In genomic region chr10:96373481-96373880, GRCm38 (mm10) we compare ENCODE assay signal across 12 mouse cellular contexts.
DNase-seq lines count a peak whose midpoint lies in the region; ATAC-seq lines count a peak whose summit lies in the region.
"Had no signal": no experiment of that assay in that cellular context is flagged by ENCODE, and none has a peak within 500 bp of the region (broad histone marks: within the 10 kb centered on the region; RNA-seq: fewer than 3 reads in every experiment).

No protein-coding gene starts in this region.

- H3K36me3 ChIP-seq in hindbrain, embryonic 10.5 days = no peaks in the 10 kb centered on the region
- no peaks in the 10 kb centered on the region for H3K36me3 ChIP-seq in hindbrain, embryonic 11.5 days (ENCODE audit: control insufficient read depth, insufficient read depth, low read length)
- no peaks in the 10 kb centered on the region for H3K36me3 ChIP-seq in limb, embryonic 13.5 days
- no peaks in the 10 kb centered on the region for H3K36me3 ChIP-seq in forebrain, embryonic 10.5 days (replicated peaks)
- H3K36me3 ChIP-seq: embryonic facial prominence, embryonic 15.5 days; midbrain, embryonic 12.5 days had no signal

- H3K27ac ChIP-seq in hindbrain, embryonic 10.5 days = peak overlapping the region; percentile 50; the same call in 1 of the 2 replicates
- H3K27ac ChIP-seq in hindbrain, embryonic 11.5 days (ENCODE audit: low read depth, low read length) = no peak overlapping the region
- H3K27ac ChIP-seq in limb, embryonic 13.5 days = 0 out of 2 replicates have a peak overlapping the region, but pooled peaks have one; percentile 28
- H3K27ac ChIP-seq in forebrain, embryonic 10.5 days = no peak overlapping the region
- H3K27ac ChIP-seq: embryonic facial prominence, embryonic 15.5 days; midbrain, embryonic 12.5 days had no signal

- H3K27me3 ChIP-seq in hindbrain, embryonic 10.5 days (ENCODE audit: insufficient read depth, poor library complexity, severe bottlenecking) = no peaks in the 10 kb centered on the region
- H3K27me3 ChIP-seq in hindbrain, embryonic 11.5 days (ENCODE audit: control insufficient read depth, insufficient read depth, low read length) = no peaks in the 10 kb centered on the region
- no peaks in the 10 kb centered on the region for H3K27me3 ChIP-seq in limb, embryonic 13.5 days
- no peaks in the 10 kb centered on the region for H3K27me3 ChIP-seq in forebrain, embryonic 10.5 days (ENCODE audit: poor library complexity, severe bottlenecking)
- H3K27me3 ChIP-seq: embryonic facial prominence, embryonic 15.5 days; midbrain, embryonic 12.5 days had no signal

- DNase-seq in hindbrain, embryonic 10.5 days (ENCODE audit: low spot score) = no peak
- DNase-seq in hindbrain, embryonic 11.5 days (ENCODE audit: low spot score) = no peak
- DNase-seq in CD4-positive, CD25-positive, alpha-beta regulatory T cell, adult 2 months (ENCODE audit: low read depth, low spot score) = peak; percentile 77
- peak; percentile 42 to 69 for DNase-seq in spleen, postnatal 4 days (ENCODE audit: low spot score in 2 of 2)
- DNase-seq in kidney, postnatal 25 days = no peak
- DNase-seq in forebrain, embryonic 10.5 days (ENCODE audit: extremely low spot score, low spot score) = no peak
- no peak for DNase-seq in urinary bladder, postnatal 36 days (ENCODE audit: low spot score in 2 of 2)
- DNase-seq: cerebellum, adult 2 months; gastrocnemius, postnatal 36 days had no signal

- peaks cover 10% of the 10 kb centered on the region for H3K4me1 ChIP-seq in hindbrain, embryonic 10.5 days (replicated peaks)
- no peaks in the 10 kb centered on the region for H3K4me1 ChIP-seq in hindbrain, embryonic 11.5 days (replicated peaks; ENCODE audit: control insufficient read depth, insufficient read depth, low read length)
- H3K4me1 ChIP-seq in limb, embryonic 13.5 days = peaks cover 26% of the 10 kb centered on the region
- peaks cover 13% of the 10 kb centered on the region; the same call in 1 of the 2 replicates for H3K4me1 ChIP-seq in forebrain, embryonic 10.5 days

- no peak overlapping the region for H3K4me3 ChIP-seq in hindbrain, embryonic 10.5 days
- no peak overlapping the region for H3K4me3 ChIP-seq in hindbrain, embryonic 11.5 days (ENCODE audit: low read depth, low read length)
- H3K4me3 ChIP-seq in limb, embryonic 13.5 days = no peak overlapping the region
- H3K4me3 ChIP-seq in forebrain, embryonic 10.5 days = no peak overlapping the region
- H3K4me3 ChIP-seq: embryonic facial prominence, embryonic 15.5 days; midbrain, embryonic 12.5 days had no signal

- H3K9me3 ChIP-seq in hindbrain, embryonic 10.5 days = no peaks in the 10 kb centered on the region
- no peaks in the 10 kb centered on the region for H3K9me3 ChIP-seq in hindbrain, embryonic 11.5 days (ENCODE audit: control insufficient read depth, low read length)
- no peaks in the 10 kb centered on the region for H3K9me3 ChIP-seq in limb, embryonic 13.5 days
- H3K9me3 ChIP-seq in forebrain, embryonic 10.5 days = no peaks in the 10 kb centered on the region
- H3K9me3 ChIP-seq: embryonic facial prominence, embryonic 15.5 days; midbrain, embryonic 12.5 days had no signal

- no peak overlapping the region for H3K4me2 ChIP-seq in hindbrain, embryonic 11.5 days (replicated peaks; ENCODE audit: low read depth, low read length)
- H3K4me2 ChIP-seq in limb, embryonic 13.5 days (replicated peaks) = no peak overlapping the region
- H3K4me2 ChIP-seq: embryonic facial prominence, embryonic 15.5 days; midbrain, embryonic 12.5 days had no signal

- WGBS in hindbrain, embryonic 10.5 days = 56% methylated on average over 7 of the region's 7 CpGs
- WGBS in hindbrain, embryonic 11.5 days = 58% methylated on average over 7 of the region's 7 CpGs
- WGBS in limb, embryonic 13.5 days = 63% methylated on average over 7 of the region's 7 CpGs
- 71% methylated on average over 7 of the region's 7 CpGs for WGBS in forebrain, embryonic 10.5 days

- ATAC-seq in hindbrain, embryonic 11.5 days (ENCODE audit: low FRiP score) = no peak
- no peak for ATAC-seq in limb, embryonic 13.5 days (ENCODE audit: low FRiP score, low read depth)

- no peak overlapping the region for H3K9ac ChIP-seq in hindbrain, embryonic 11.5 days (ENCODE audit: low read depth, low read length)
- no peak overlapping the region for H3K9ac ChIP-seq in limb, embryonic 13.5 days
- H3K9ac ChIP-seq: embryonic facial prominence, embryonic 15.5 days; midbrain, embryonic 12.5 days had no signal

Comparison
In these comparisons a context has a peak if more than half of its experiments do, and no peak if none do; other contexts are left out.
1. H3K27ac ChIP-seq: peak in hindbrain, embryonic 10.5 days (single experiment) and limb, embryonic 13.5 days (single experiment); none in hindbrain, embryonic 11.5 days (single experiment) and forebrain, embryonic 10.5 days (single experiment).
2. DNase-seq: peak in CD4-positive, CD25-positive, alpha-beta regulatory T cell, adult 2 months (single experiment) and spleen, postnatal 4 days (2 of 2); none in hindbrain, embryonic 10.5 days (single experiment), hindbrain, embryonic 11.5 days (single experiment), kidney, postnatal 25 days (0 of 2), forebrain, embryonic 10.5 days (single experiment) and urinary bladder, postnatal 36 days (0 of 2).